Mouse (Mus musculus) urinary bladder, postnatal 4 days (tissue): ENCODE measurements around the gene Casc3.

ENCODE experiments used
- DNase-seq, 2 experiments: peaks; one replicate each; pipeline ENCODE4 v3.0.0; 2021 to 2022; ENCODE audit warnings: low spot score in 2 of 2

Gene Casc3

GRCm38 (mm10) chr11:98835725-98836124 is 31.0 kb downstream of the Casc3 start:
- no peak for DNase-seq

GRCm38 (mm10) chr11:98836128-98836527 is 31.4 kb downstream of the Casc3 start:
- no peak for DNase-seq

GRCm38 (mm10) chr11:98836651-98837141 is 32.0 kb downstream of the Casc3 start, which contains the start of gene Rapgefl1:
Rapgefl1 (plus strand) TSS chr11:98836785.
- peak; percentile 75 to 83 for DNase-seq

- DNase-seq, result no peak
Observed at GRCm38 (mm10) chr11:98837231-98837704, 32.6 kb downstream of the Casc3 start.

GRCm38 (mm10) chr11:98837917-98838316 is 33.2 kb downstream of the Casc3 start:
- no peak for DNase-seq

- no peak for DNase-seq
Observed at GRCm38 (mm10) chr11:98838512-98838911, 33.8 kb downstream of the Casc3 start.

- peak in 1 of 2 experiments; percentile 63 for DNase-seq
Observed at GRCm38 (mm10) chr11:98839402-98839801, 34.7 kb downstream of the Casc3 start.

GRCm38 (mm10) chr11:98839897-98840296 is 35.2 kb downstream of the Casc3 start:
- no peak for DNase-seq

- no peak for DNase-seq
Observed at GRCm38 (mm10) chr11:98846016-98846415, 41.3 kb downstream of the Casc3 start.

GRCm38 (mm10) chr11:98846865-98847604 is 42.3 kb downstream of the Casc3 start:
- DNase-seq, result no peak

- DNase-seq, result no peak
Observed at GRCm38 (mm10) chr11:98849196-98849894, 44.6 kb downstream of the Casc3 start.

GRCm38 (mm10) chr11:98850100-98851093 is 45.7 kb downstream of the Casc3 start:
- DNase-seq, result no peak

GRCm38 (mm10) chr11:98854116-98854515 is 49.4 kb downstream of the Casc3 start:
- DNase-seq, result no peak

- DNase-seq, result no peak
Observed at GRCm38 (mm10) chr11:98854659-98855058, 50.0 kb downstream of the Casc3 start.

- peak; percentile 76 to 92 for DNase-seq
Observed at GRCm38 (mm10) chr11:98858759-98859731, 54.3 kb downstream of the Casc3 start.

GRCm38 (mm10) chr11:98863028-98863750 is 58.5 kb downstream of the Casc3 start, which contains the start of gene Wipf2:
Wipf2 (plus strand) TSS chr11:98863638.
- DNase-seq, result peak; percentile 96 to 97

- DNase-seq, result peak in 1 of 2 experiments; percentile 65
Observed at GRCm38 (mm10) chr11:98863751-98864429, 59.2 kb downstream of the Casc3 start.

- no peak for DNase-seq
Observed at GRCm38 (mm10) chr11:98867293-98867692, 62.6 kb downstream of the Casc3 start.

- no peak for DNase-seq
Observed at GRCm38 (mm10) chr11:98869906-98870305, 65.2 kb downstream of the Casc3 start.
